Mouse (Mus musculus) myocyte (in vitro differentiated cells): Measurements from ENCODE around the gene CN725425. TPM values are rescaled to one million over a fixed set of nuclear protein-coding genes. Genes with fewer than 3 reads are reported as not detected.

Source experiments
- H3K27me3 ChIP-seq: one replicate; pipeline ENCODE4 v1.6.1; 2011; ENCODE audit not compliant: control insufficient read depth, insufficient read depth, insufficient read length
- H3K36me3 ChIP-seq: one replicate; pipeline ENCODE4 v1.6.1; 2011; ENCODE audit not compliant: control insufficient read depth, insufficient read depth
- H3K4me2 ChIP-seq: one replicate; pipeline ENCODE4 v1.6.1; 2011; ENCODE audit warnings: low read depth, control low read depth
- H3K4me3 ChIP-seq: one replicate; pipeline ENCODE4 v1.5.1; 2011; ENCODE audit warnings: mild to moderate bottlenecking, control low read depth, moderate library complexity
- H3K79me2 ChIP-seq: one replicate; pipeline ENCODE4 v1.6.1; 2011; ENCODE audit not compliant: control insufficient read depth, insufficient read depth
- H3ac ChIP-seq: one replicate; pipeline ENCODE4 v1.6.1; 2011; ENCODE audit not compliant: control insufficient read depth, insufficient read length
- CEBPB ChIP-seq: IDR thresholded peaks from 2 replicates; pipeline ENCODE4 v1.6.1; 2011; ENCODE audit warnings: mild to moderate bottlenecking, moderate library complexity; ENCODE audit not compliant: poor library complexity, insufficient read depth, severe bottlenecking
- E2F4 ChIP-seq: IDR thresholded peaks from one replicate; pipeline ENCODE4 v1.6.1; 2011; ENCODE audit warnings: mild to moderate bottlenecking, control low read depth, moderate library complexity; ENCODE audit not compliant: insufficient read depth
- MAX ChIP-seq: IDR thresholded peaks from one replicate; pipeline ENCODE4 v1.6.1; 2011; ENCODE audit warnings: low read depth, mild to moderate bottlenecking, control low read depth
- MYOD1 ChIP-seq, 3 experiments: IDR thresholded peaks; one replicate each; pipeline ENCODE4 v1.6.1; 2011; ENCODE audit warnings: control low read depth in 2 of 3, low read depth in 2 of 3, mild to moderate bottlenecking in 2 of 3, moderate library complexity in 1 of 3; ENCODE audit not compliant: insufficient read length in 2 of 3, control insufficient read depth in 1 of 3
- MYOG ChIP-seq, 3 experiments: IDR thresholded peaks; one replicate each; pipeline ENCODE4 v1.6.1; 2011; ENCODE audit warnings: control low read depth in 2 of 3, low read depth in 2 of 3, mild to moderate bottlenecking in 2 of 3; ENCODE audit not compliant: insufficient read length in 2 of 3, control insufficient read depth in 1 of 3, insufficient read depth in 1 of 3
- POLR2A ChIP-seq: IDR thresholded peaks from one replicate; pipeline ENCODE4 v1.6.1; 2011; ENCODE audit warnings: low read depth, mild to moderate bottlenecking, control low read depth, moderate library complexity; ENCODE audit not compliant: insufficient read length
- POLR2AphosphoS2 ChIP-seq: IDR thresholded peaks from one replicate; pipeline ENCODE4 v1.6.1; 2011; ENCODE audit warnings: low read depth, control low read depth; ENCODE audit not compliant: insufficient read length
- REST ChIP-seq: IDR thresholded peaks from one replicate; pipeline ENCODE4 v1.6.1; 2011; ENCODE audit warnings: mild to moderate bottlenecking, control low read depth, moderate library complexity; ENCODE audit not compliant: insufficient read depth, insufficient read length
- SRF ChIP-seq: IDR thresholded peaks from one replicate; pipeline ENCODE4 v1.6.1; 2011; ENCODE audit warnings: low read depth; ENCODE audit not compliant: control insufficient read depth, insufficient read length
- TCF12 ChIP-seq: IDR thresholded peaks from one replicate; pipeline ENCODE4 v1.6.1; 2011; ENCODE audit warnings: mild to moderate bottlenecking, control low read depth; ENCODE audit not compliant: poor library complexity, insufficient read depth, severe bottlenecking
- TCF3 ChIP-seq: IDR thresholded peaks from one replicate; pipeline ENCODE4 v1.6.1; 2011; ENCODE audit warnings: low read depth, control low read depth; ENCODE audit not compliant: insufficient read length
- USF1 ChIP-seq: IDR thresholded peaks from one replicate; pipeline ENCODE4 v1.6.1; 2011; ENCODE audit warnings: low read depth, mild to moderate bottlenecking, control low read depth, moderate library complexity
- polyA plus RNA-seq: library from polyadenylated mRNA; unstranded; fragments of >200 nt; fragmentation: generic; extraction: Trizol; gene quantifications from one replicate; pipeline ENCODE4 v1.2.1, GENCODE M21; 2012; ENCODE audit warnings: missing spikeins

Gene CN725425
- polyA plus RNA-seq, 1 experiment, result not detected

DNA sequence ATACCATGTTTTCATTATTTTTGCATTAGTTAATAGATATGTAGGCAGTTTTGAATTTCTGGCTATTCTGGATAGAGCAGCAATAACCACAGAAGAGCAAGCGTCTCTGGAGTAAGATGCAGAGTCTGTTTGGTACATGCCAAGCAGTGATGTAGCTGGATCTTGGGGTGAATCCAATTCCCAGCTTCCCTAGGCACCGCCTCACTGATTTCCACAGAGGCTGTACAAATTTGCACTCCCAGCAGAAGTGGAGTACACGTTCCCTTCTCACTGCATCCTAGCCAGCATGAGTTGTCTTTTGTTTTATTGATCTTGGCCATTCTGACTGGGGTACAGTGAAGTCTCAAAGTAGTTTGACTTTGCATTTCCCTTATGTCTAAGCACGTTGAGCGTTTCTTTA is 82.2 kb downstream of the CN725425 start:
- no peak for TF ChIP-seq MYOD1 (IDR thresholded peaks at IDR 0.05; ENCODE audit: control insufficient read depth in 1 of 3, insufficient read length in 2 of 3, low read depth in 2 of 3)
- no peak for TF ChIP-seq E2F4
- no peak for TF ChIP-seq POLR2AphosphoS2
- no peak for TF ChIP-seq POLR2A
- TF ChIP-seq MYOG (IDR thresholded peaks at IDR 0.05; ENCODE audit: control insufficient read depth in 1 of 3, insufficient read depth in 1 of 3, insufficient read length in 2 of 3, low read depth in 2 of 3), result no peak
- TF ChIP-seq USF1, result no peak
- TF ChIP-seq TCF12, result no peak
- TF ChIP-seq REST, result no peak
- TF ChIP-seq MAX, result no peak
- no peak for TF ChIP-seq SRF
- no peak for TF ChIP-seq TCF3
- no peak for TF ChIP-seq CEBPB
- Histone ChIP-seq H3K36me3 (no peaks in the 10 kb centered on the region), H3ac (no peak overlapping the region), H3K4me3 (no peak overlapping the region), H3K27me3 (no peaks in the 10 kb centered on the region), H3K4me2 (no peak overlapping the region), H3K79me2 (no peaks in the 10 kb centered on the region)

DNA sequence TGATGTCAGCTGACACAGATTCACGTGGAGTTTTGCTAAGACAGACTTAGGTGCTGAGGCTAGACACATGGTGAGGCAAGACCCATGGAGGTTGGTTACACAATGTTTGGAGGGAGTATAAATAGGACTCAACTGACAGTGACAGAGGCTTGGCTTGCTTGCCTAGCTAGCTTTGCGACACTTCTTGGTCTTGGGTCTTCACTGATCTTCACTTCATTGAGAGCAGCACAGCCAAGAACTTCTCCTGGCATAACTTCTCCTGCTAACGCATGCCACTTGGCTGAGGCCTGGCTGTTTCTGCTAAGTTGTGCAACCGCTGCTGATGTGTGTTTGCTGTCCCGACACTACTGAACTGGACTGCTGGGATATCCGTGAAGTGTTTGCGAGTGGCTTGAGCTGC is 83.5 kb downstream of the CN725425 start:
- Histone ChIP-seq H3ac (no peak overlapping the region), H3K4me2 (no peak overlapping the region), H3K27me3 (no peaks in the 10 kb centered on the region), H3K36me3 (no peaks in the 10 kb centered on the region), H3K79me2 (no peaks in the 10 kb centered on the region), H3K4me3 (no peak overlapping the region)
- no peak for TF ChIP-seq CEBPB
- no peak for TF ChIP-seq TCF12
- no peak for TF ChIP-seq E2F4
- TF ChIP-seq MYOG (IDR thresholded peaks at IDR 0.05; ENCODE audit: control insufficient read depth in 1 of 3, insufficient read depth in 1 of 3, insufficient read length in 2 of 3, low read depth in 2 of 3), result no peak
- no peak for TF ChIP-seq POLR2A
- no peak for TF ChIP-seq TCF3

GRCm38 (mm10) chr15:91283418-91283817 is 84.1 kb downstream of the CN725425 start:
- no peaks in the 10 kb centered on the region for H3K79me2 ChIP-seq
- H3K36me3 ChIP-seq, result no peaks in the 10 kb centered on the region
- TF ChIP-seq SRF (no peak), TCF12 (no peak), POLR2A (no peak), MYOG (IDR thresholded peaks at IDR 0.05; ENCODE audit: control insufficient read depth in 1 of 3, insufficient read depth in 1 of 3, insufficient read length in 2 of 3, low read depth in 2 of 3) (no peak)
- no peak overlapping the region for H3K4me2 ChIP-seq
- no peak overlapping the region for H3K4me3 ChIP-seq
- no peak overlapping the region for H3ac ChIP-seq
- no peaks in the 10 kb centered on the region for H3K27me3 ChIP-seq

- Histone ChIP-seq H3K79me2 (no peaks in the 10 kb centered on the region), H3ac (no peak overlapping the region), H3K4me3 (no peak overlapping the region), H3K36me3 (no peaks in the 10 kb centered on the region), H3K27me3 (no peaks in the 10 kb centered on the region), H3K4me2 (peak overlapping the region; percentile 37)
- TF ChIP-seq REST, result no peak
- no peak for TF ChIP-seq E2F4
- TF ChIP-seq MYOD1 (IDR thresholded peaks at IDR 0.05; ENCODE audit: control insufficient read depth in 1 of 3, insufficient read length in 2 of 3, low read depth in 2 of 3), result peak in 2 of 3 experiments; percentile 83 to 91
- TF ChIP-seq TCF3, result no peak
- no peak for TF ChIP-seq CEBPB
- no peak for TF ChIP-seq TCF12
Measured at GRCm38 (mm10) chr15:91299319-91299835, 100.1 kb downstream of the CN725425 start.

GRCm38 (mm10) chr15:91301366-91301765 is 102.1 kb downstream of the CN725425 start:
- TF ChIP-seq MYOG (IDR thresholded peaks at IDR 0.05; ENCODE audit: control insufficient read depth in 1 of 3, insufficient read depth in 1 of 3, insufficient read length in 2 of 3, low read depth in 2 of 3) (no peak), MAX (no peak), CEBPB (no peak), USF1 (no peak), REST (no peak), E2F4 (no peak)
- Histone ChIP-seq H3K4me3 (no peak overlapping the region), H3K79me2 (no peaks in the 10 kb centered on the region)

DNA sequence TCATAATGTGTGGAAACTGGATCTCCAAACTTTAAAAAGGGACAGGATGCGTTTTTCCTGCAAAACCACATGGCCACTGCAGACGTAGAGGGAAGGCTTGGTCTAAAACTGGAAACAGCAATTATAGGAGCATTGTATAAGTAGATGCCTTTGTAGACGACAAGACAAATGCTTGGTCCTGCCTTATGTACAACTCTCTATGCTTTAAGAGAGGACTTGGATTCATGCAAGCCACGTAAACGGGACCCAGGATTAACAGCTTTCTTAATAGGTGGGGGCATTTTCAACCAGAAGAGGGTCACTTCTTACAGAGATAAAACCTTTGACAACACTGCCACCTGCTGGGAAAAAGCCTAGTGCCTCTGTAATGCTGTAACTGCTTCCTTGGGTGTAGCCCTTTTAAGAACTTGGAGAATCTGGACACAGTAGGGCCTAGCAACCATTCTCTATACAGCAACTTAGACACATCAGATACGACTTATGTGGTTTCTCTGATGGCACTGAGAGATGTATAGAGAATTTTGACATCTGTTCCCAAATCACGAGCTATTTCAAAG is 105.1 kb downstream of the CN725425 start:
- Histone ChIP-seq H3K27me3 (no peaks in the 10 kb centered on the region), H3K4me2 (peak overlapping the region; percentile 21), H3K79me2 (no peaks in the 10 kb centered on the region), H3K36me3 (no peaks in the 10 kb centered on the region), H3K4me3 (no peak overlapping the region), H3ac (no peak overlapping the region)
- TF ChIP-seq USF1, result no peak
- no peak for TF ChIP-seq CEBPB
- no peak for TF ChIP-seq MYOD1 (IDR thresholded peaks at IDR 0.05; ENCODE audit: control insufficient read depth in 1 of 3, insufficient read length in 2 of 3, low read depth in 2 of 3)
- no peak for TF ChIP-seq TCF3

More at GRCm38 (mm10) chr15:91301366-91301765, 102.1 kb downstream of the CN725425 start:
- Histone ChIP-seq H3K4me2 (no peak overlapping the region), H3ac (no peak overlapping the region), H3K27me3 (no peaks in the 10 kb centered on the region), H3K36me3 (no peaks in the 10 kb centered on the region)
